Mouse (Mus musculus): ENCODE data around the gene Mrnip.
A peak's percentile ranks its signal among the peaks of the same experiment; 100 is the strongest.

The Mrnip gene

DNA sequence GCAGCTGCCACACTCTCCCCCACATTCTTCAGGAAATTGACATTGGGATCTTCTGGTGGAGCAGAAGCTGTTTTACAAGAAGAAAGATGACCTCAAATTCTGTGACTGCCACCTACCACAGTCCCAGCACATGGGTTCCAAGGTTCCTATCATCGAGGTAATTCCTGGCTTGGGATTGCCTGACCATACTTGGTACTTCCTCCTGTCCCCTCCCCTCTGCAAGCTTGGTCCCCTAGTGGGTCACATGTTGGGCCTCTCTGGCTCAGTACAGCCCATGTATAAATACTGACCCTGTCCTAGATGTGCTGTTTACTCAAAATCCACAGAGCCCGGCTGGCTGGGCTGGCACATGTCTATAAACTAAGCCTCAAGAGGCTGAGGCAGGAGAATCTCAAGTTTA lies 31.8 kb downstream of the Mrnip start:
- DNase-seq = no peak

DNA sequence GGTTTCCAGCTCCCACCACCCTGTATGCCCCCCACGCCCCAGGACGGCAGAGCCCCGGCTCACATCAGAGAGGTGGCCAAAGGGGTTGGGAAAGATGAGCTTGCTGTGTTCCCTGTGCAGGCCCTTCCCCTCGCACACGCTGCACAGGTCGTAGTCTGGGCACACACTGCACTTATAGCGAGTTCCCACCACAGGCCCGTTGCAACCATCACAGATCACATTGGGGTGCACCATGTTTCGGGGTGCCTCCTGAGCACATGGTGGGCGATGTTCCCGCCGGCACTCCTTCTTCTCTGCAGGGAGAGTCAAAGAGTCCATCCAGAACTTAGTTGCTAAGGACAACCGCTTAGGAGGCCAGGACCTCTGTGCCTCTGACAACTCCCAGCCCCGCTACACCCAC lies 33.1 kb downstream of the Mrnip start:
- DNase-seq = no peak

GRCm38 (mm10) chr11:50208039-50208438 lies 33.8 kb downstream of the Mrnip start:
- DNase-seq = no peak

DNA sequence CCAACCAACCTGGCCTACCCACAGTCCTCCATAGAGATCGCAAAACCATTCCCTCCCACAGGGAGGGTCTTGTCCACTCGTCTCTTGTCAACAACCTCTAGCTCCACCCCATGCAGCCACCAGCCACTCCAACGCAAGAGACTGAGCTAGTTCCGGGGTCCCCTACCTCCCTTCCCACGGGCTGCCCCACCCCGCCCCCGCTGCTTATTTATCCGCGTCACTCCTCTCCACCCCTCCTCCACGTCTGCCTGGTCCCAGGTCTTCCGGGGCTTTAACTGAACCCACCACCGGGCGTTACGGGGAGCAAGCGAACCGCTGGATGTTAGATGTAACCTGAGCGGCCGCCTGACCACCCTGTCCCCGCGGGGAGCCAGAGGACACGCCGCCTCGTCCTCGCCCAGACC lies 35.9 kb downstream of the Mrnip start:
- DNase-seq = peak; percentile 97

DNA sequence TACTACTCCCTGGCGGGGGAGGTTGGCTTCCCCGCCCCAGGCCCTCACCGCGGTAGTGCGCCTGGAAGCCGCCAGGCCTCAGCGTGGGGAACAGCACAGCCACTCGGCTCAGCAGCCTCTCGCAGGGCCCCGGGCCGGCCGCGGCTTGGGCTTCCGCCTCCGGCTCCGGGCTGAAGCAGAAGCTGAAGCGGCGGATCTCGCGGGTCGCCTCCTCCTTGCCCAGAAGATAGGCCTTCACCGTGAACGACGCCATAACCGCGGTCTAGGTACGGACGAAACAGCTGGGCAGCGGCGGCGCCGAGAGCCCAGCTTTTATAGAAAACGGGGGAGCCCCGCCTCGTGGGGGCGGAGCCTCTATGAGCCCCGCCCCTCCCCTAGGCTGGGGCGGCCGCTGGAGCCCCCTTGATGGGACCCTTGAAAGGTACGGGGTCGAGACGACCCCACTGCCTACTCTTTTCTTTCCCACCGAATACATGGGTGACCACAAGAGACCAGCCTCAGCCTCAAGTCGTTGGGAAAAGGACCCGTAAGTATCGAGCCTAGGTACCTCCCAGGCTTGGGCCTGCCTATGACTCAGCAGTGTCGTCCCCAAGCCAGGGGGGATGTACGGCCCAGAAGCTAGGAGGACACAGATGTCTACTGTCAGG lies 36.4 kb downstream of the Mrnip start, which contains the start of the genes Sqstm1 and Mgat4b:
Gene Sqstm1 (minus strand): TSS at position 323 of the 647 bp plus-strand sequence.
Gene Mgat4b (plus strand): TSS at position 386 of the 647 bp plus-strand sequence.
- DNase-seq = peak; percentile 83

DNA sequence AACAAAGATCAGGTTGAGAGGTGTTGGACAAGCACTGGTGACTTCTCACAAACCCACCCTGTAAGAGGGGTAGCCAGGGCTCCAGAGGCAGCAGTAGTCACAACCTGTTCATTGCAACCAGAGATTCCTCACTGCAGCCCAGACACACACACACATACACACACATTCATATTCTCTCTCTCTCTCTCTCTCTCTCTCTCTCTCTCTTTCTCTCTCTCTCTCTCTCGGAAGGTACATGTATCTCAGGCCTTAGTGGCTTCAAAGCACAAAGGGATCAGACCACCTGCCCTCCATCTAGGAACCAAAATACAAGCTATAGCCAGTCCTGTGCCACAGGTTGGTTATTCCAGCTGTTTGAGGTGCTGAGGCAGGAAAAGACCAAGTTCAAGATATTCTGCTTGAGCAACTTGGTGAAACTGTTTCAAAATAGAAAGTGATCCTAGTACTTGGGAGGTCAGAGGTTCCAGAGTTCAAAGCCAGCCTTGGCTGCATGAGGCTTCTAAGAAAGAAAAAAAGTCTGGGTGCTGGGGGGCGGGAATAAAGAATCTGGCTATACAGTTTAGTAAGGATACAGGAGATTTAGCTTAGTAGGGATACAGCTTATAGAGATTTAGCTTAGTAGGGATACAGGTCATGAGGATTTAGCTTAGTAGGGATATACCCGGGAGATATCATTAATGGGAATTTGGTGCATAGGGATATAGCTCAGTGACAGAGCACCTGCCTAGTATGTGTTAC lies 37.2 kb downstream of the Mrnip start:
- DNase-seq = no peak

DNA sequence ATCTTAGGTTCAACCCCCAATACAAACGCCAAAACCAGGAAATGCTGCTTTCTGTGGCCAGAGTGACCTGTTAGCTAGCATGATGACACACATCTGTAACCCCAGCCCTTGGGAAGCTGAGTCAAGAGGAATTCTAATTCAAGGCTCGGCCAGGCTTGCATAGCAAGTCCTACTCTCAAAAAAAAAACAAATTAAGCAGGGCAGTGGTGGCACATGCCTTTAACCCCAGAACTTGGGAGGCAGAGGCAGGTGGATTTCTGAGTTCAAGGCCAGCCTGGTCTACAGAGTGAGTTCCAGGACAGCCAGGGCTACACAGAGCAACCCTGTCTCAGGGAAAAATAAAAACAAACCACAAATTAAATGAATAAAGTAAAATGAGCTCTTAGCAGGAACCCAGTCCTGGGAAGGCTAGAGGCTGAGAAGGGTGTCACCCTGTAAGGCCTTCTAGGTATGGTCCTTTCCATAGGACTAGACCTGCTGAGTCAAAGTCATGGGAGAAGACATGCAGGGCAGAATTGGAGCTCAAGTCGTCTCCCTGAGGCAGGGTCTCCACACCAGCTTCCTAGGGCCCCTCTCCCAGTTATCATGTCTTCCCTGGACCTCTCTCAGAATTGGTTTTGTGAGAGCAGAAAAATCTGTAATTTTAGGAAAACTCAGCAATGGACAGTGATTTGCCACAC lies 38.0 kb downstream of the Mrnip start:
- DNase-seq = no peak

GRCm38 (mm10) chr11:50212848-50213758 lies 38.9 kb downstream of the Mrnip start:
- peak; percentile 53 for DNase-seq

DNA sequence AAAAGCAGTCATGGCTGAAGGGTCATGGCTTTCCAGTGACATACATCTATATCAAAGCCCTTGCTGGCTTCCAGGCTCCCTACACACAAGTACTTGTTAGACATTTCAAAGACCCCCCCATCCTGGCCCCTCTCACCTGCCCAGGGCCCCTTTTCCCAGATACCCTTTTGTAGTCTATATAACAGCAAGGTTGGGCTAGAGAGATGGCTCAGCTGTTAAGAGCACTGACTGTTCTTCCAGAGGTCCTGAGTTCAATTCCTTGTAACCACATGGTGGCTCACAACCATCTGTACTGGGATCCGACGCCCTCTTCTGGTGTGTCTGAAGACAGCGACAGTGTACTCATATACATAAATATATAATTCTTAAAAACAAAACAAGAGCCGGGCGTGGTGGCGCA lies 40.4 kb downstream of the Mrnip start:
- no peak for DNase-seq

- DNase-seq = no peak
Measured at GRCm38 (mm10) chr11:50215633-50216032, 41.4 kb downstream of the Mrnip start.

DNA sequence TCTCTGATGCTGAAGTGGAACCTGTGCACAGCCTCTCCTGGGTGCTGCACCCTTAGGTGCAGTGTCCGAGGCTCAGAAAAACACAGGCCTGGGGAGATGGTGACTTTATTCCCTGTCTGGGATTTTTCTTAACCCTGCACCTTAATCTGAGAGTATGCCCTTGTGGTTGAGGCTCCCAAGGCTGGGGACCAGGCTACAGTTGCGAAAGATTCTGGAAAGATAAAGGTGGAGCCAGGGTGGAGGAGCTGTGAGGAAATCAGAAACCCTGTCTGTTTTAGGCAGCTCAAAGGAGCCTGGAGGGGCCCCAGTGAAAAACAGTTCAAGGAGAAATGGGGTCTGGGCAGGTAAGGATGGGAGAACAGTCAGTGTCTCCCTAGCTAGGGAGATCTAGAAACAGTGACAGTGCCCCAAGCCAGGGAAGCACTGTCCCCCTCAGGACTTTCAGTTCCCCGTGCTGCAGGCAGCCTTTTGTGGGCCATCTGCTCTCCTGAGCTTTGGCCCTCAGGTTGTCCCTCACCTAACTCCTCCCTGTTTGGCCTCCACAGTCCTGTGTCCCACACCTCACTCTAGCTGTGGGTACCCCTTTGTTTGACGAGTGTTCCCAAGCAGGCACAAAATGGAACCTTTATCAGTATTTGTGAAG lies 42.6 kb downstream of the Mrnip start:
- DNase-seq = no peak

- DNase-seq = no peak
Measured at GRCm38 (mm10) chr11:50217811-50218210, 43.6 kb downstream of the Mrnip start.

DNA sequence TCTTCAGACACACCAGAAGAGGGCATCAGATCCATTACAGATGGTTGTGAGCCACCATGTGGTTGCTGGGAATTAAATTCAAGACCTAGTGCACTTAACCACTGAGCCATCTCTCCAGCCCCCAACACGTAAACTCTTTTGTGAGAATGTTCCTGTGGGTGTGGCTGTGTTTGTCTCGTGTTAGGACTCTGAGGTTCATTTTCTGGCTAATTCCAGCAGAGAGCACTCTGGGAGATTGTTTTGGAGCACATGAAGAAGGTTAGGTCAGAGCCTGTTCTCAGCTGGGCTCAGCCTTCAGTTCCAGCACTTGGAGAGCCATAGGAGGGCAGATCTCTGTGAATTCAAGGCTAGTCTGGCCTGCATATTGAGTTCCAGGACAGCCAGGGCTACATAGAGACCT lies 45.6 kb downstream of the Mrnip start:
- no peak for DNase-seq

GRCm38 (mm10) chr11:50222559-50223276 lies 48.5 kb downstream of the Mrnip start:
- DNase-seq = no peak

GRCm38 (mm10) chr11:50223783-50224662 lies 49.8 kb downstream of the Mrnip start:
- peak; percentile 60 for DNase-seq

DNA sequence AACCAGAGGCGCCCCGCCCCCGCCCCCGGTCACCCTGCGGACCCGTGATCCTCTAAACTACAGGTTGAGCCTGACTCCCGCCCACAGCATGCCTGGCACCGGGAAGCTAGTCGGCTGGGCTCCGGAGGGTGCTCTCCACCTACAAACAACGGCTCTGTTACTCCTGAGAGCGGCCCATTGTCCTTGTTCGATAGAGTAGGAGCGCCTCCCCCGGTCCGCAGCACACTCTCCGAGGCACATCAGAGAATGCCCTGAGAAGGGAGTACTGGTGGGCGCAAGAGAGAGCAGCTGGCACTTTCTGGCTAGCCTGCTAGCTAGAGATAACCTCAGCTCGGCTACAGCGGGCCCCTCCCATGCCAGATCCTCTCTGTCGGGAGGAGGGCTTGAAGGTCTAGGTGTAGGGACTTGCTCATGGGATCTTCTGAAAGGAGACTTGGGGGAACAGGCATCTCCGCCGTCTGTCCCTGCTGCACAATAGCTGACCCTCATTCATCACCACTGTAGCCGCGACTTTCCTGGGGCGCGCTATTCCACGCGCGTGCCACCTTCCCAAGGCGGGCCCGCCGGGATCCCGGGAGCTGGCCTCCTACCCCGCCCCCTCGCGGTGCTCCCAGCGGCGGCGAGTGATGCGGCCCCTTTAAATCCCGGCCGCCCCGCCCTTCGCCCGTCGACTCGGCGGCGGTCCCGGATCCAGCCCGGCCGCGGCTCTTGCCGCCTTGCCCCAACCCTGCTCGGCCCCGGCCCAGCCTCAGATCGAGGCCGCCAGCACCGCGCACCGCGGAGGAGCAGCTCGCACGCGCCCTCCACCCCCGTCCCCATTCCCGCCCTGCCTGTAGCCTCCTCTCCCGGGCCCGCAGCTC lies 50.7 kb downstream of the Mrnip start:
- DNase-seq = peak; percentile 87

DNA sequence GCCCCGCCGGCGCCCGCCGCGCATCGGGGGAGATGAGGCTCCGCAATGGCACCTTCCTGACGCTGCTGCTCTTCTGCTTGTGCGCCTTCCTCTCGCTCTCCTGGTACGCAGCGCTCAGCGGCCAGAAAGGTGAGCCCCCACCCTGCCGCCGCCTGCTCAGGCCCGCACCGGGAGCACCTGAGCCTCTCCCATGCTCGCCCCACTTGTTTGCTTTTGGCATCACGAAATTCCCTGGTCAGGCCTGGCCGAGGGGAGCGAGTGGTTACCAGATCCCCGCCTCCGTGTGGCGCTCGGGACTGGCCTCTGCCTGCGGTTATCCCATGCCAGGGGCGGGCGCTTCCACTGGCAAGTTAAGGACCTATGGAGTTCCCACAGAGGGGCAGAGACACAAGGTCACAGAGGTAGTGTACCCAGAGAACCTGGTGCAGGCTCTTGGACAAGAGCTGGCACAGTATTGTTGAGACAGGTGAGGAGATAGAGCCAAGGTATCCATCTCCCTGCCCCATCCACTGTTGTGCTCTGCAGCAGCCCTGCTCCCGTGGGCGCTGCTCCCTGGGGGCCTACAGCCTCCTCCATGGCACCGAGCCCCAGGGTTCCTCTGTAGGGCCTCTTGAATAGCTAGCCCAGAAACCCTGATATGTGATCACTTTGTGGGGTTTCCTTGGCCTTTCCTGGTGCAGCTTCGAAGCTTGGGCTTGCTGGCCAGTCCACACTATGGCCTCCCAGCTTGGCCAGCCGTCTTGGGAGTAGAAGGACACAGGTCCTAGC lies 51.6 kb downstream of the Mrnip start:
- DNase-seq = peak; percentile 55

DNA sequence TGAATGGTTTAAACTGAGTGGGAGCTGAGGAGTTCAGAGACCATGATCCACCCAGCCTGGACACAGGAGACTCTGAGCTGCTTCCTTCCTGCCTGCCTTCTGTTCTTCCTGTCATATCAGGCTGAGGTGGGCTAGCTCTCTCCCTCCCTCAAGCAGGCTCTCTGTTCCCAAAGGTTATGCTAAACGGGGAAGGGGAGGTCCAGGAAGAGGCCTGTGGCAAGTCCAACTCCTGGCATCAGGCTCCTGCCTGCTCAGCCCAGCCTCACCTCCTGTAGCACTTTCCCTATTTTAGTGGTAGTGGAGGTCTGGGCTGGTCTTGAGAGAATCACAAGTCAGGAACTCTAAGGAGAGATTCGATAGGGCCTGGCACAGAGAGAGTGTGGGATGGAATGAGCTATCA lies 52.2 kb downstream of the Mrnip start:
- no peak for DNase-seq

GRCm38 (mm10) chr11:50227226-50227625 lies 53.0 kb downstream of the Mrnip start:
- no peak for DNase-seq
